Mouse (Mus musculus) neural tube, embryonic 14.5 days (tissue): Measurements from ENCODE around the gene Hip1r. TPM values are rescaled to one million over a fixed set of nuclear protein-coding genes. Genes with fewer than 3 reads are reported as not detected.

ENCODE experiments used
- ATAC-seq: fragments of 200-750 bp; cut with Nextera tagmentation; 2 replicates; pipeline ENCODE4 v1.8.0; 2017; ENCODE audit warnings: low read depth, mild to moderate bottlenecking, moderate TSS enrichment, moderate library complexity
- H3K27ac ChIP-seq: fragments of 300-500 bp; sonication (generic); 2 replicates; pipeline ENCODE4 v1.5.1; 2014; ENCODE audit warnings: low read depth, mild to moderate bottlenecking, control low read depth, low read length, moderate library complexity, mixed read lengths
- H3K27me3 ChIP-seq: fragments of 300-500 bp; sonication (generic); 2 replicates; pipeline ENCODE4 v1.6.1; 2014; ENCODE audit warnings: low read length; ENCODE audit not compliant: control insufficient read depth, insufficient read depth
- H3K36me3 ChIP-seq: fragments of 300-500 bp; sonication (generic); 2 replicates; pipeline ENCODE4 v1.6.1; 2014; ENCODE audit warnings: low read length, mixed read lengths; ENCODE audit not compliant: control insufficient read depth, insufficient read depth
- H3K4me1 ChIP-seq: fragments of 300-500 bp; sonication (generic); 2 replicates; pipeline ENCODE4 v1.6.1; 2014; ENCODE audit warnings: low read length; ENCODE audit not compliant: control insufficient read depth, insufficient read depth
- H3K4me2 ChIP-seq: fragments of 300-500 bp; sonication (generic); 2 replicates; pipeline ENCODE4 v1.6.1; 2014; ENCODE audit warnings: mild to moderate bottlenecking, low read depth, low read length, control low read depth
- H3K4me3 ChIP-seq: fragments of 300-500 bp; sonication (generic); 2 replicates; pipeline ENCODE4 v1.5.1; 2014; ENCODE audit warnings: low read depth, low read length, control low read depth, mixed read lengths
- H3K9ac ChIP-seq: fragments of 300-500 bp; sonication (generic); replicated peaks from 2 replicates; pipeline ENCODE4 v1.6.1; 2014; ENCODE audit warnings: low read depth, mild to moderate bottlenecking, control low read depth, low read length, mixed read lengths
- H3K9me3 ChIP-seq: fragments of 300-500 bp; sonication (generic); 2 replicates; pipeline ENCODE4 v1.6.1; 2016; ENCODE audit warnings: low read length; ENCODE audit not compliant: control insufficient read depth
- WGBS: fragments of 180-500 bp; shearing (Covaris S2); extraction: QIAGEN DNeasy Blood & Tissue Kit; methylation state at CpG from one replicate; pipeline ENCODE4 v1.1.7; 2014; 5-methylcytosine and 5-hydroxymethylcytosine counted together
- polyA plus RNA-seq: library from polyadenylated mRNA; unstranded; fragments of >200 nt; fragmentation: Nextera tagmentation; extraction: Ambion mirVana; gene quantifications from 2 replicates; pipeline ENCODE4 v1.2.1, GENCODE M21; 2014

The Hip1r gene
- polyA plus RNA-seq, 1 experiment from 2014 or later, result 21.4 TPM

DNA sequence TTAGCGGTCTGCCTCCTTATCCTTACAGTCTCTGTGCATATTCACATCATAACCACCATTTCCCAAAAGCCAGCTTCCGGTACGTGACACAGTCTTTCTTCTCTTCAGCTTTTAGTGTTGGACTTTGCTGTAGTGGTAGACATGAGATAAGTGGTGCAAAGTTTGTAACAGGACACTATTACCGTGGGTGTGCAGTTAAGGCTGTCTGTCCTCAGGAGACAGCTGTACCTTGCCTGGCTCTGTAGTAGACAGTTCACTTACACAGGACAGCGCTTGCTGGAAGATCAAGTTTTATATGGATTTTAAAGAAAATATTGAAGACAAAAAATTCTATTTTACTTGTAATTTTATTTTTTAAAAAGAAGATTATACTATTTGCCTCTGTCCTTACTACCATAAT is 5.0 kb upstream of the Hip1r start:
- Histone ChIP-seq H3K4me1 (no peaks in the 10 kb centered on the region), H3K4me3 (no peak overlapping the region), H3K27ac (no peak overlapping the region), H3K27me3 (no peaks in the 10 kb centered on the region), H3K4me2 (no peak overlapping the region), H3K9ac (no peak overlapping the region), H3K9me3 (no peaks in the 10 kb centered on the region), H3K36me3 (no peaks in the 10 kb centered on the region)
- 87% methylated on average over 5 of the region's 5 CpGs for WGBS
- ATAC-seq, result no peak

- Histone ChIP-seq H3K9ac (no peak overlapping the region), H3K4me1 (no peaks in the 10 kb centered on the region), H3K9me3 (no peaks in the 10 kb centered on the region), H3K27ac (no peak overlapping the region), H3K4me3 (no peak overlapping the region), H3K27me3 (no peaks in the 10 kb centered on the region), H3K36me3 (no peaks in the 10 kb centered on the region), H3K4me2 (no peak overlapping the region)
- no peak for ATAC-seq
- 69% methylated on average over 8 of the region's 8 CpGs for WGBS
Measured at GRCm38 (mm10) chr5:123969216-123969615, 4.2 kb upstream of the Hip1r start.

DNA sequence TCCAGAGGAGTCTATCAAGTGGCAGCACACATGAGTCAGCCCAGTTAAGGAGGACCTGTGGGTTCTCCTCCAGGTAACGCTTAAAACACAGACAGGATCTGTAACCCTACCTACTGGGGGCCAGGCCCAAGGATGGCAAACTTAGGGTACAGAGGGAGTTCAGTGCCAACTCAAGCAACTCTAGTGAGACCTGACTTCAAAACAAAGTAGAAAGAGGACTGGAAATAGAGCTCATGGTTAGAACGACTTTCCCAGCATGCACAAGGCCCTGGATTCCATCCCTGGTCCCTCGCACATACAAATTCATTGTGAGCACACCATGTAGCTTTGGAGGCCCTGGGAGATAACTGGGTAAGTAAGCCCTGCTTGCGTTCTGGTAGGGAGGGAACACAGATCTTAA is 2.9 kb upstream of the Hip1r start:
- no peak overlapping the region for H3K9ac ChIP-seq
- H3K4me3 ChIP-seq, result no peak overlapping the region
- ATAC-seq, result no peak
- no peaks in the 10 kb centered on the region for H3K9me3 ChIP-seq
- no peak overlapping the region for H3K4me2 ChIP-seq
- H3K27ac ChIP-seq, result no peak overlapping the region
- H3K27me3 ChIP-seq, result no peaks in the 10 kb centered on the region
- 92% methylated on average over 4 of the region's 4 CpGs for WGBS
- H3K36me3 ChIP-seq, result no peaks in the 10 kb centered on the region
- H3K4me1 ChIP-seq, result peaks cover 4% of the 10 kb centered on the region; the same call in 1 of the 2 replicates

DNA sequence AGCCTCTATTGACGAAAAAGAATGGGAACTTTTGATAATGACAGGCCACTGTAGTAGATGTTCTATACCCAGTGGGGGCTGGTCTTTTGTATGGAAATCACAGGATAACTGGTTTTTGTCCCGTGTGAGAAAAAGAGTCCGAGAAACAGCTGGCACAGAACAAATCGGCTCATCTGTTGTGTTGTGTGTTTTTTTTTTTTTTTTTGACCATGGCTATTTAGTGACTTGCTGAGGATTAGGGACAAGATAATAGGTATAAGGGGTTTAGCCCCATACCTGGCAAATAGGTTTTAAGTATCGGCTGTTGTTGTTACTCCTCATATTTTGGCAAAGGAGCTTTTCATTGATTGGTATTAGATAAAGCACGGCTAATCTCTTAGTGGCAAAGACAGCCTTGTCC is 975 bp upstream of the Hip1r start:
- no peak overlapping the region for H3K4me3 ChIP-seq
- no peaks in the 10 kb centered on the region for H3K27me3 ChIP-seq
- 54% methylated on average over 6 of the region's 6 CpGs for WGBS
- no peak overlapping the region for H3K9ac ChIP-seq
- H3K4me2 ChIP-seq, result no peak overlapping the region
- no peaks in the 10 kb centered on the region for H3K9me3 ChIP-seq
- no peak overlapping the region for H3K27ac ChIP-seq
- no peaks in the 10 kb centered on the region for H3K36me3 ChIP-seq
- H3K4me1 ChIP-seq, result peaks cover 4% of the 10 kb centered on the region; the same call in 1 of the 2 replicates
- no peak for ATAC-seq

DNA sequence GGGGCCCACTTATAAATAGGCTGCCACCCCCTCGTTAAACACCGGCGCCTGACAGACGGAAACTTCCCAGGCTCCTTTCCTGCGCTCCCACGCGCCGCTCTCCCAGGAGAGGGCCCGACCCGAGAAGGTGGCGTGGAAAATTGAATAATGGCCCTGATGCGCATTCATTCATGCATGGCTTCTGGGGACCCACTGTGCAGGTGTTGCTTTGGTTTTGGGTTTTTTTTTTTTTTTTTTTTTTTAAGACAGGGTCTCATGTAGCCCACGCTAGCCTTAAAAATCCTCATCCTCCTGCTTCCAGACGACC is 704 bp downstream of the Hip1r start:
- no peak overlapping the region for H3K27ac ChIP-seq
- H3K9me3 ChIP-seq, result no peaks in the 10 kb centered on the region
- no peaks in the 10 kb centered on the region for H3K27me3 ChIP-seq
- H3K4me2 ChIP-seq, result peak overlapping the region; percentile 95
- peaks cover 4% of the 10 kb centered on the region; the same call in 1 of the 2 replicates for H3K4me1 ChIP-seq
- ATAC-seq, result peak; percentile 22; the same call in 1 of the 2 replicates
- H3K36me3 ChIP-seq, result no peaks in the 10 kb centered on the region
- H3K9ac ChIP-seq, result peak overlapping the region; percentile 81
- 0% methylated on average over 14 of the region's 14 CpGs for WGBS
- H3K4me3 ChIP-seq, result peak overlapping the region; percentile 69

DNA sequence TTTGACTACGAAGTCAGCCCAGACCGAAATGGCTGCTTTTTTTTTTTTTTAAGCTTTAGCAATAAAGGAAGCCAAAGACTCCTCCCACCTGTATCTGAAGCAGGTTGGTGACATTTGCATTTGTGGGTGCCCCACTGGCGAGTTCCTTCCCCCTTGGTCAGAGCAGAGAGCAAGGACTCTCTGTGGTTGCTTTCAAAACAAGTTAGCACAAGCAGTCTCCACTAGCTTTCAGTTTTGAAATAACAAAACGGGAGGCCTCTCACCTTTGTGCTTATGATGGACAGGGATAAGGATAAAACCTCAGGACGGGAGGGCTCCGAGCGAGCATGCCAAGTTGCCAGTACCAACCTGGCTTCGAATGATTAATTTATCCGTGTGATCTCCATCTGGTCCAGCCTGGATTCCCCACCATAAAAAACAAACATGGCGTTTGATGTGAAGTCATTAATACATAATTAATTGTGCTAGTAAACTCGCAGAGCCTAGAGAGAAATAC is 1.2 kb downstream of the Hip1r start:
- Histone ChIP-seq H3K4me3 (peak overlapping the region; percentile 69), H3K4me2 (peak overlapping the region; percentile 95), H3K27ac (no peak overlapping the region), H3K27me3 (no peaks in the 10 kb centered on the region), H3K9me3 (no peaks in the 10 kb centered on the region), H3K36me3 (no peaks in the 10 kb centered on the region), H3K9ac (no peak overlapping the region), H3K4me1 (peaks cover 4% of the 10 kb centered on the region; the same call in 1 of the 2 replicates)
- no peak for ATAC-seq
- WGBS, result 18% methylated on average over 11 of the region's 11 CpGs

DNA sequence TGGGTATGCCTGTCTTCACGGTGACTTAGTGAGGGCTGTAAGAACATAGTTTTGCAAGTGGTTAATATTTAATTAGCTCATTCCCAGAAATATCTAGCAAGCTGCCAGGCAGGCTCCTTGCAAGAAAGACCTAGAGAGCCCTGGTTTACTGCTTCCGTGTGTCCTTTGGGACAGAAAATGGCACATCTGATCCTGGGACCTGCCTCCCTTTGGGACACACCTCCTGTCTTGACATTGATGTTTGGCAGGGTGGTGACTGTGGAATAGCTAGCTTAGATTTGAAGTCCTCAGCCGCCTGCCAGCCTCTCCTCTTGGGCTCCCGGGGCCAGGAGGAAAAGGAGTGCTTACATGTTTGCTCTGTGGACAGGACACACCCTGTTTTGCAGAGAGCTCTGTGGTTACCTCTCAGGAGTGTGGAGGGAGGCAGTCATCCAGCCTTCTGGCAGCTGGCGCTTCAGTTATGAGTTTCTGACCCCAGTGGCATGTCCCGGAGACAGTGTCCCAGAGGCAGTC is 2.3 kb downstream of the Hip1r start:
- H3K4me2 ChIP-seq, result no peak overlapping the region
- H3K27me3 ChIP-seq, result no peaks in the 10 kb centered on the region
- 74% methylated on average over 6 of the region's 6 CpGs for WGBS
- H3K4me3 ChIP-seq, result no peak overlapping the region
- H3K4me1 ChIP-seq, result peaks cover 4% of the 10 kb centered on the region; the same call in 1 of the 2 replicates
- H3K36me3 ChIP-seq, result no peaks in the 10 kb centered on the region
- no peaks in the 10 kb centered on the region for H3K9me3 ChIP-seq
- H3K9ac ChIP-seq, result no peak overlapping the region
- no peak overlapping the region for H3K27ac ChIP-seq
- no peak for ATAC-seq

GRCm38 (mm10) chr5:123977231-123977630 is 3.8 kb downstream of the Hip1r start:
- Histone ChIP-seq H3K9ac (no peak overlapping the region), H3K27ac (no peak overlapping the region), H3K36me3 (no peaks in the 10 kb centered on the region), H3K4me3 (no peak overlapping the region), H3K27me3 (no peaks in the 10 kb centered on the region), H3K9me3 (no peaks in the 10 kb centered on the region), H3K4me2 (no peak overlapping the region), H3K4me1 (peaks cover 4% of the 10 kb centered on the region; the same call in 1 of the 2 replicates)
- ATAC-seq, result no peak
- WGBS, result 42% methylated on average over 3 of the region's 3 CpGs

- H3K36me3 ChIP-seq, result no peaks in the 10 kb centered on the region
- no peaks in the 10 kb centered on the region for H3K9me3 ChIP-seq
- 80% methylated on average over 5 of the region's 5 CpGs for WGBS
- H3K27ac ChIP-seq, result no peak overlapping the region
- H3K4me1 ChIP-seq, result peaks cover 4% of the 10 kb centered on the region; the same call in 1 of the 2 replicates
- no peaks in the 10 kb centered on the region for H3K27me3 ChIP-seq
- H3K9ac ChIP-seq, result no peak overlapping the region
- H3K4me3 ChIP-seq, result no peak overlapping the region
- H3K4me2 ChIP-seq, result no peak overlapping the region
- no peak for ATAC-seq
Measured at GRCm38 (mm10) chr5:123978131-123978530, 4.7 kb downstream of the Hip1r start.
